In the genomic region with DNA sequence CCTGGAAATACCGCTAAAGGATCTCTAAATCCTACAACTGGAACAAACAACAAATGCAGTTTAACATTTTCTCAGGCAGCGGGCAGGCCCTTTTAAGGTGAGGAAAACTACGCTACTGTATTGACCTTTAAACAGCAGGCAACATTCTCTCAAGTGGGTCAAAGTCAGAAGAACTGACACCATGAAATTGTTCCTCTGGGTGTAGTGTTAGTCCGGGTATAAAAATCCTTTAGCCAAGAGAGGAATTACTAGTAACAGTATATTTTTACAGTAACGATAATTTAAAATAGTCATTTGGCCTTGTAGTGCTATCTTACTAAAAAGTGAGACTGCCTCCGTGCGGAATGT, we compare ENCODE assay signal across 1 mouse cellular context.
TF ChIP-seq lines count a peak whose summit lies in the region.

No protein-coding gene starts in this region.

TF ChIP-seq in MEL, 35 proteins besides CTCF, POLR2A, EP300 and RAD21 (continued from another document):
- TF ChIP-seq HCFC1 (IDR thresholded peaks at IDR 0.05; ENCODE audit: low read depth, low read length) (no peak), ETS1 (IDR thresholded peaks at IDR 0.05; ENCODE audit: low read depth, low read length) (no peak), ELF1 (IDR thresholded peaks at IDR 0.05; ENCODE audit: low read depth, low read length) (no peak)
